Mouse (Mus musculus): ENCODE data around the gene Agap2.
A peak's percentile ranks its signal among the peaks of the same experiment; 100 is the strongest.

Gene Agap2

GRCm38 (mm10) chr10:127075080-127075479, at the start of gene Agap2:
Agap2 (plus strand) TSS chr10:127075284.
- DNase-seq (ENCODE audit: low spot score), result no peak

- peak; percentile 90 for DNase-seq (ENCODE audit: low spot score)
Observed at GRCm38 (mm10) chr10:127030336-127031296, 44.5 kb upstream of the Agap2 start, which contains the start of gene Tsfm. Tsfm (minus strand) TSS chr10:127030840.

- DNase-seq (ENCODE audit: low spot score), result no peak
Observed at GRCm38 (mm10) chr10:127033301-127033741, 41.8 kb upstream of the Agap2 start.

GRCm38 (mm10) chr10:127036273-127036672, 38.8 kb upstream of the Agap2 start:
- no peak for DNase-seq (ENCODE audit: low spot score)

- no peak for DNase-seq (ENCODE audit: low spot score)
Observed at GRCm38 (mm10) chr10:127037641-127038040, 37.4 kb upstream of the Agap2 start.

GRCm38 (mm10) chr10:127040569-127041214, 34.4 kb upstream of the Agap2 start:
- no peak for DNase-seq (ENCODE audit: low spot score)

GRCm38 (mm10) chr10:127041274-127041766, 33.8 kb upstream of the Agap2 start, which contains the start of the genes Mettl1 and Eef1akmt3:
Mettl1 (plus strand) TSS chr10:127041414.
Eef1akmt3 (minus strand) TSS chr10:127041513.
- no peak for DNase-seq (ENCODE audit: low spot score)

GRCm38 (mm10) chr10:127041774-127042338, 33.2 kb upstream of the Agap2 start:
- peak; percentile 88 for DNase-seq (ENCODE audit: low spot score)

- DNase-seq (ENCODE audit: low spot score), result no peak
Observed at GRCm38 (mm10) chr10:127042468-127043115, 32.5 kb upstream of the Agap2 start.

GRCm38 (mm10) chr10:127043187-127043586, 31.9 kb upstream of the Agap2 start:
- DNase-seq (ENCODE audit: low spot score), result no peak

GRCm38 (mm10) chr10:127047954-127048353, 27.1 kb upstream of the Agap2 start, which contains the start of gene Cyp27b1:
Cyp27b1 (plus strand) TSS chr10:127048250.
- DNase-seq (ENCODE audit: low spot score), result no peak

GRCm38 (mm10) chr10:127048608-127049394, 26.3 kb upstream of the Agap2 start:
- no peak for DNase-seq (ENCODE audit: low spot score)

- DNase-seq (ENCODE audit: low spot score), result no peak
Observed at GRCm38 (mm10) chr10:127049395-127050118, 25.5 kb upstream of the Agap2 start.

GRCm38 (mm10) chr10:127050119-127050474, 25.0 kb upstream of the Agap2 start:
- no peak for DNase-seq (ENCODE audit: low spot score)

GRCm38 (mm10) chr10:127054646-127055045, 20.4 kb upstream of the Agap2 start:
- no peak for DNase-seq (ENCODE audit: low spot score)

- DNase-seq (ENCODE audit: low spot score), result no peak
Observed at GRCm38 (mm10) chr10:127055406-127055805, 19.7 kb upstream of the Agap2 start.

GRCm38 (mm10) chr10:127056490-127056889, 18.6 kb upstream of the Agap2 start:
- DNase-seq (ENCODE audit: low spot score), result no peak

- DNase-seq (ENCODE audit: low spot score), result no peak
Observed at GRCm38 (mm10) chr10:127058161-127058560, 16.9 kb upstream of the Agap2 start.

- no peak for DNase-seq (ENCODE audit: low spot score)
Observed at GRCm38 (mm10) chr10:127058708-127059107, 16.4 kb upstream of the Agap2 start.

All from ovary, postnatal 10 days (tissue).